Mouse (Mus musculus) gastrocnemius, adult 2 months (tissue): ENCODE data around the gene Foxg1. TPM values are rescaled to one million over a fixed set of nuclear protein-coding genes. Genes with fewer than 3 reads are reported as not detected.

Experiments
- DNase-seq: peaks from one replicate; pipeline ENCODE4 v3.0.0; 2022
- H3K27ac ChIP-seq: fragments of 200-600 bp; 2 replicates; pipeline ENCODE4 v1.8.1; 2022; ENCODE audit warnings: mild to moderate bottlenecking
- H3K4me3 ChIP-seq: fragments of 200-600 bp; 2 replicates; pipeline ENCODE4 v1.8.1; 2022; ENCODE audit warnings: mild to moderate bottlenecking, moderate library complexity
- CTCF ChIP-seq: fragments of 200-600 bp; IDR thresholded peaks from 2 replicates; pipeline ENCODE4 v1.8.1; 2022; ENCODE audit warnings: antibody characterized with exemption, mild to moderate bottlenecking, moderate library complexity
- intact Hi-C: fragments of 180-260 bp; cut with DNase I; formaldehyde crosslinking; loops from one replicate; pipeline ENCODE4 v1.15.1; 2025
- total RNA-seq, 2 experiments: library from RNA; stranded (reverse); gene quantifications; 2 replicates each; pipeline ENCODE4 v1.2.3; 2021

Gene Foxg1
- total RNA-seq, 2 experiments from 2014 or later, result not detected

DNA sequence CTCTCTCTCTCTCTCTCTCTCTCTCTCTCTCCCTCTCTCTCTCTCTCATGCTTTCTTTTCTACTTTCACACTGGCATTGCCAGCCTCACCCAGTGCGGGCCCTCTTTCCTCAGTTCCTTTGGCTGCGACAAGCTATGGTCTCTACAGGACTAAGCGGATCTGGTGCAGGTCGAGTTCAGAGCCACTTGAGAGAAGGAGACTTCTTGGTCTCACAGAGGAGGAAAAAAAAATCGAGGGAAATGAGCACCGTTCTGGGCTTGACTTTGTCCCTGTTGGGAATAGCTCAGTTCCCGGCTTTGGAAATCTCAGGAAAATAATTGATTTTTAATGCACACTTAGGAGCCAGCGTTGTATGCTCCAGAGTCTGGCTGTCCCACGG is 8.5 kb downstream of the Foxg1 start:
- H3K27ac ChIP-seq, result no peak overlapping the region
- no peak for DNase-seq
- intact Hi-C loops, result no loop called here
- TF ChIP-seq CTCF, result no peak
- no peak overlapping the region for H3K4me3 ChIP-seq

DNA sequence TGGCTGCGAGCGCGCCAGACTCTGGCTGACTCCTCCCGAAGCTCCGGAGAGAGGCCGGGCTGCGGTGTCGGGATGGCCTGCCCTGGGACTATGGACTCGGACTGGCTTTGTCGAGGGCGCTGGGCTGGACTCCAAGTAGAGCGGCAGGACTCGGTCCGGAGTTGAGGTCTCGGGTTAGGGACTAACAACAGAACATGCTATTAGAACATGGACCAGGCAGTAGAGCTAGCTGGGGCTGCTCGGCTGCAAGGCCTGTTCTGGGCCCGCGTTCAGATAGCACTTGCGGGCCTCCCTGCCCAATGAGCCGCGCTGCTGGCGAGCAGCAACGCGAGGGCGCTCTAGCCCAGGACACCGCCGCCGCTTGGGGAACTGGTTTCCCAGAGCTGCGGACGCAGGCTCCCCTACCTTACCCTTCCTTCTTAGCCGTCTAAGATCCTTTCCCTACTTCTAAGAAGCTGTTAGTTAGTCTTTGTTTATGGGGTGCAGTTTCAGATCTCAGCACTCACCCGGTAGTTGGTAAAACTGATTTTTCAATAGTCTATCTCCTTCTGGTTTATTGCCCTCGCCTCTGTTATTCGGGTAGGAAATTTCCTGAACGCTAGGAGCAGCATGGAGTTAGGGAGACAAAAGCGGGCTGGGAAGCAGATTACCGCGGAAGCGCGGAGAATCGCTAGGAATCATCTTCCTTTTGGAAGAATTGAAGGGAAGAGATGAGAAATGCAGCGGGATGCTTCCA is 9.0 kb downstream of the Foxg1 start:
- peak; percentile 39 for DNase-seq
- TF ChIP-seq CTCF, result peak; percentile 15; the same call in 1 of the 2 replicates
- intact Hi-C loops, result no loop called here
- Histone ChIP-seq H3K27ac (no peak overlapping the region), H3K4me3 (no peak overlapping the region)

DNA sequence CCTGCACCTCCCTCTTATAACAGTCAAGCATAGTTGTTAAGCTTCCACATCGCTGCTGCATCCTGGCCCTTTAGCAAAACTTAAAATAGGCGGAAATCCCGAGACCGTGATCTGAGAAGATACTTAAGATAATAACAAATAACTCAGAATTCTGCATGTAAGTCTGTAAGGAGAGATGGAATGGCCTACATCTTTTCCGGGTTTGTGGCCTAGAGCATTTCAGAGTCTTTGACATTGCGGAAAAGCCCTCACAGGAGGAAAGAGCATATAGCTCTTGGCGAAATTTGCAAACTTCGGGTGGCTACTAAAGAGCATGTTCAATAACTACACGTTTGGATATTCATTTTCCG is 9.6 kb downstream of the Foxg1 start:
- intact Hi-C loops, result no loop called here
- no peak for TF ChIP-seq CTCF
- no peak overlapping the region for H3K4me3 ChIP-seq

DNA sequence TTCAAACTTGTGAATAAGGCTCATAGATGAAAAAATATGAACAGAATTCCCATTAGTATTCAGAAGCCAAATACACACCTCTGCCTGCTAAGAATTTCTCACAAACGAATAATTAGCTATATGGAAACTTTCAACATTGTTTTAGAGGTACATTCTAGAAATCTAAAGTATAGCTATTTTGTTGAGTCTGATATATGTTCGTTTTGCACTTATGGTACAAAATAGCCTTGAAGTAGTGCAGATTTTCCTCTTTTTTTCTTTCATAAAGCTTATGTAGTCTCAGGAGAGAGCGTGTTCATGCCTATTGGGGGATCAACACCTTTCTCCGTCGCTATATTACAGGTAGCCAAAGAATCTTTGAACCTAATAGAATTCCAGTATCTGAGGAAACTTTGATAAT is 10.4 kb downstream of the Foxg1 start:
- TF ChIP-seq CTCF, result no peak
- intact Hi-C loops, result no loop called here
- no peak overlapping the region for H3K27ac ChIP-seq
- DNase-seq, result no peak
- H3K4me3 ChIP-seq, result no peak overlapping the region

More for the DNA sequence above, 9.6 kb downstream of the Foxg1 start:
- no peak overlapping the region for H3K27ac ChIP-seq
- no peak for DNase-seq

DNA sequence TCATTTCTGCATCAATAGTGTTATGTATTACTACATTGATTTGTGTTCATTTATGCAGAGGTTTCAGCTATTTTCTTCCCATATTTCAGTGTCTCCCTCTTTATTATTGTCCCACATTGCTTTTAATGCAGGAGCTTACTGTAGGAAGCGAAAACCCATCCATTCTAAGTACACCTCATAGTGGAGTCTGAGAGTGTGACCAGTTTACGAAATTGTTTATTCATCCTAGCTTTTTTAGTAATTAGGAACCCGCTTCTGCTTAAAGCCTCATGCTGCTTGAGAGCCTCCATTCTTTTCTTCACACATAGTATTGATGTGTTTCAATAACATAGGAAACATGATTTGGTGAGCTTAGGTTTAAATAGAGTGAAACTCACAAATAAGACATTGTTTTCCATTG is 11.2 kb downstream of the Foxg1 start:
- no peak overlapping the region for H3K4me3 ChIP-seq
- DNase-seq, result no peak
- no peak overlapping the region for H3K27ac ChIP-seq
- TF ChIP-seq CTCF, result no peak
- intact Hi-C loops, result no loop called here

DNA sequence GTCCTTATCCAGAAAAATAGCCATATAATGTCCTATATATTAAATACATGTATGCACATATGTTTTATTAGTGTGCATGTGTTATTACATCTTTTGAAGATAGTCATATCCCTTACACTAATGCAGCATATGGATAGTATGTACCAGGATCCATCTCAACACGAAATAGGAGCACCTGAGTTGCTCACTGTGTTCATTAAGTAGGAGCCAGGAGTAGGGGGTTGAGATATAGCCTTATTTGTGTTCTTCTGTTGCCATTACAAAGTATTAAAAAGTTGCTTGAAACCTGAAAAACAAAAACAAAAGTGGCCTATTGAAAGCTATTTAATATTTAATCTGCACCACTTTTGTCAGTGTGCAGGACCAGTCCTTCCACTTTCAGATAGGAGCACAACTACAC is 11.7 kb downstream of the Foxg1 start:
- no peak for TF ChIP-seq CTCF
- no peak overlapping the region for H3K27ac ChIP-seq
- no peak for DNase-seq
- intact Hi-C loops, result no loop called here
- H3K4me3 ChIP-seq, result no peak overlapping the region

DNA sequence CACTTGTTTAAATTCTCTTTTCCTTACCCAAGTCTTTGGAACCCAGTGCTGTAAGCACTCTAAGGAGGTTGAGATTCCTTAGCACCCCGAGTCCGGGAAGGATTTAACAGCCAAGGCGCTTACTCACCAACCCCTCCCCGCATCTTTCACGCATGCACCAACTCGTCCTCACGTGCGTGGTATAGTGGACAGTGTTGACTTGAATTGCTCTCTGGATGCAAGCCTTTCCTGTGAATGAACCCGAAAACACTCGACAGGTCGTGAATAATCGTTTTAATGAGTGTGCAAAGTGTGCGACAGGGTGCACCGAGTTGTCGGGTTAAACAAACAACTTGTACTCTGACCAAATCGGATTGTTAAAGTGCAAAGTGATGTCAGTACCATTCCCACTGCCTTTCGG is 12.4 kb downstream of the Foxg1 start:
- DNase-seq, result no peak
- intact Hi-C loops, result no loop called here
- no peak overlapping the region for H3K4me3 ChIP-seq
- no peak overlapping the region for H3K27ac ChIP-seq
- no peak for TF ChIP-seq CTCF

DNA sequence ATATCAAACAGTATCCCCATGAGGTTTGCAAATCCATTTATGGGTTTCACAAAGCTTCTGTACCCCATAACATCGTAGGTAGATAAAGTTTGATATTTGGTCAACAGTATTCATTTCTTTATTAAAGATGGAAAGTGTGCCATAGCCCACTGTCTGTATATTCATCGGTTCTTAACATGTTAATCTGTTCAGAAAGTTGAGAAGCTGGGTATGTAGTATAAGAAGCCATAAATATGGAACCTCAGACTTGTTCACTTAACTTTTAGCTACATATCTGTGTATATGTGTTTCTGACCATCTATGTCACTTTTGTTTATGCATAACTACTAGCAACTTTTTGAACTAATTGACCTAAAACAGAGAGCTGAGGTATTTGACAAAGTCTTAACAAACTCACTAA is 13.5 kb downstream of the Foxg1 start:
- TF ChIP-seq CTCF, result no peak
- intact Hi-C loops, result no loop called here
- Histone ChIP-seq H3K27ac (no peak overlapping the region), H3K4me3 (no peak overlapping the region)
- DNase-seq, result no peak

DNA sequence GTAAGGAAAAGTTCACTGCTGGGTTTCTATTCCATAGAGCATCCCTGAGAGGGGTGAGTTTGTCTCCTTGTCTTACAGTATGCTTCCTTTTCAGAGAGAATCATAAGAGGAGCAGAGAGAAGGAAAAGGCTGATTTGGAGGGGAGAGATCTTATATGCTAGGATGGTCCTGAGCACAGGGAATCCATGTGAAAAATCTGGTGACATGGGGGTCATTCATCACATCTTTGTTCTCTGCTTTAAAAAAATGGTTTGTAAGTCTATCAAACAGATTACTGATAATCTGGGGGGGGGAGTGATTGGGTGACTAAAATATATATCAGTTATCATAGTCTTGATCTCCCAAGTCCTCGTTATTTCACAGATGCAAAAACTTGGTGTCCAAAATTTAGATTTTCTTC is 14.3 kb downstream of the Foxg1 start:
- no peak overlapping the region for H3K27ac ChIP-seq
- no peak for TF ChIP-seq CTCF
- no peak for DNase-seq
- intact Hi-C loops, result no loop called here
- no peak overlapping the region for H3K4me3 ChIP-seq

DNA sequence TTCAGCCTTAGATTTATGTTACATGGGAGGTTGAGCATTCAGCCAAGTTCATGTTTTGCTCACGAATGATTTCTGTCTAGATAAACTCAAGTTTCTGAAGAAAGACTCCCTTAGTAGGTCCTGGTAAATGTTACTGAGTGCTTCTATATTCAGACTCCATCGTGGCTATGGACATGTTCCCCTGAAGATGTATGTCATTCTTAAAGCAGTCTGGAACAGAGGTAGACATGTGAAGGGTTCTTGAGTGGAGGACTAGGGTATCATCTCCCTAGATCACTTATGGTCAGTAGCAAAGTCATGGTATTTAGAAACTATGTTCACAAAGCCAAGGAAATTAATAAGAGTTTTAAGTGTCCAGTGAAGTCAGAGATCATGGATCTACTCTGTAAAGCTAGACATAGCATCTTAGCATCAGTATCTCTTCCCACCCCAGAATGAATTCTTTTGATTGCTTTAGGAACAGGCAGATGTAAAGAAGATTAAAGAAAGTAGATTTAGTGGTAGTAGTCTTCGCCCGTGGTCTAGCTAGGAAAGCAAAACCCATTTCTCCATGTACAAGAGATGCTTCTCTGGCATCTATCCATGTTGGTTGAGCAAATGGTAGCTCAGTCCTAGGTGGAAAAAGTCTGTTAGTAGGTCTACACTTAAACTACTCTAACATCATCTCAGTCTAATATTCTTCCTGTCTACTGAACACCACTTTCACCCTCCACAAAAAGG is 15.1 kb downstream of the Foxg1 start:
- intact Hi-C loops, result no loop called here

DNA sequence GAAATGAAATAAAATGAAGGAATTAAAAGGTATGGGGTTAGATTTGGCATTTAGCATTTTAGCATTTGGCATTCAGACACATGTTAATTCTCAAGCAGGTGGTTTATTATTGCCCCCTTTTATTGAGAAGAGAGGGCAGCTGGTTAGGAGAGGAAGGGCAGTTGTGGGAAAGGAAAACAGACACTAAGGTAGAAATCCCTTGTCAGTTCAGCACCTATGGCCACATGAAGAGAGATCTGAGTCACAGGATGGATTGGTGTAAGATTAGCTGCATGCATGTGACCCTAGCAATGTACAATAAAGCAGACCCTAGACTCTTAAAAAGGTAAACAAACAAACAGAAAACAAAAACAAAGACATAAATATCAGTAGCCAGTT is 15.7 kb downstream of the Foxg1 start:
- no peak overlapping the region for H3K4me3 ChIP-seq
- no peak overlapping the region for H3K27ac ChIP-seq
- intact Hi-C loops, result no loop called here
- no peak for TF ChIP-seq CTCF
- no peak for DNase-seq

More for the DNA sequence above, 15.1 kb downstream of the Foxg1 start:
- Histone ChIP-seq H3K4me3 (no peak overlapping the region), H3K27ac (no peak overlapping the region)
- no peak for TF ChIP-seq CTCF
- DNase-seq, result no peak

DNA sequence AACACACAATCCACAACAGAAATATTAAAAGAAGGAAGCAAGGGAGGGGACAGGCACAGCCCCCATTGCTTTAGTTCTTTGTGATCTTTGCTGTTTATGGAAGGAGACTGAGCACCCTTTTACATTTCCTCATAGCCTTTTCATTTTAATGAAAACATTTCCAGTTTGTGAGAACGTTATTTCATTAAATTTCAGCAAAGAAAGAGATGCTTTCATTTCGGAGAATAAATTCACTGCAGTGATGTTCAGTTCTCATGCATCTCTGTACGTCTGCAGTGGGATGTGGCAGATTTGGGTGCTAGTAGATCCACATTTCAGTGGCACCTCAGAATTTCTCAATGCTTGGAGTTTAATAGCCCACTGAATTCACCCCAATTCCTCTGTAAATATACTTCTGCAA is 16.2 kb downstream of the Foxg1 start:
- intact Hi-C loops, result no loop called here
- Histone ChIP-seq H3K27ac (no peak overlapping the region), H3K4me3 (no peak overlapping the region)
- TF ChIP-seq CTCF, result no peak
- DNase-seq, result no peak

DNA sequence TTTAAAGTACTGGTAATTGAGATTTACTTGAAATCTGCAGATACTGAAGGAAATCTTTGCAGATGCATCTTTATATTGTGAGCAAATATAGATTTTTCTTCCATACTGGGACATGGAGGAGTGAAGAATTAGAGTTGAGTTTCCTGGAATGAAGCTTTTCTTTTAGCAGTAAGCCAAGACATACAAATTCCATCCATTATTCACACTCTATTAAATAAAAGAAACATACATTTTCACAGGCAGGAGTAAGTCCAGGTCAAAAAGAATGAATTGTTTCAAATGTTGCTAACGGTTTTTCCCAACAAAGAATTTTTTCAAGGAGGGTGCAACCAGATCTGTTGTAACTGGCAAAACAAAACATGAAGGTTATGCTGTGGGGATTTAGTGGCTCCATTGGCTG is 17.2 kb downstream of the Foxg1 start:
- intact Hi-C loops, result no loop called here
- H3K27ac ChIP-seq, result no peak overlapping the region
- DNase-seq, result no peak
- no peak overlapping the region for H3K4me3 ChIP-seq
- TF ChIP-seq CTCF, result no peak
